Mouse (Mus musculus): ENCODE measurements at regions not wholly inside any gene's neighbourhood (a gene's known extent, or its start where the extent isn't known, plus 50 kb on each side); places are given as distances from the start of the nearest gene placed in this dataset.

GRCm38 (mm10) chr13:42546389-42546788 lies 134.0 kb upstream of the Phactr1 start:
- no peaks in the 10 kb centered on the region for H3K4me1 ChIP-seq (ENCODE audit: insufficient read depth, low read depth, low read length)
- 54% methylated on average over 4 of the region's 4 CpGs for whole genome bisulfite sequencing
- H3K9ac ChIP-seq (replicated peaks; ENCODE audit: low read depth): no peak overlapping the region
- TF ChIP-seq CTCF (IDR thresholded peaks at IDR 0.05): no peak
- TF ChIP-seq EP300 (IDR thresholded peaks at IDR 0.05): no peak
- H3K9me3 ChIP-seq (ENCODE audit: low read length): no peaks in the 10 kb centered on the region
- H3K27me3 ChIP-seq (replicated peaks; ENCODE audit: insufficient read depth, low read length): no peaks in the 10 kb centered on the region
- no peak for DNase-seq (ENCODE audit: low spot score)
- ATAC-seq: no peak
- no peak overlapping the region for H3K27ac ChIP-seq (ENCODE audit: low read length)
- no peak overlapping the region for H3K4me3 ChIP-seq (ENCODE audit: low read depth, low read length)
- no peaks in the 10 kb centered on the region for H3K36me3 ChIP-seq (ENCODE audit: insufficient read depth, low read length)
- H3K4me2 ChIP-seq (replicated peaks; ENCODE audit: low read depth, low read length): no peak overlapping the region

- no peaks in the 10 kb centered on the region for H3K9me3 ChIP-seq (ENCODE audit: low read length)
- no peak for TF ChIP-seq CTCF (IDR thresholded peaks at IDR 0.05)
- TF ChIP-seq EP300 (IDR thresholded peaks at IDR 0.05): no peak
- H3K27ac ChIP-seq (ENCODE audit: low read length): no peak overlapping the region
- H3K36me3 ChIP-seq (ENCODE audit: insufficient read depth, low read length): no peaks in the 10 kb centered on the region
- ATAC-seq (no peak), DNase-seq (ENCODE audit: low spot score) (no peak)
- H3K9ac ChIP-seq (replicated peaks; ENCODE audit: low read depth): no peak overlapping the region
- H3K4me1 ChIP-seq (ENCODE audit: insufficient read depth, low read depth, low read length): no peaks in the 10 kb centered on the region
- WGBS: 62% methylated on average over 10 of the region's 10 CpGs
- H3K4me2 ChIP-seq (replicated peaks; ENCODE audit: low read depth, low read length): no peak overlapping the region
- H3K27me3 ChIP-seq (replicated peaks; ENCODE audit: insufficient read depth, low read length): no peaks in the 10 kb centered on the region
- H3K4me3 ChIP-seq (ENCODE audit: low read depth, low read length): no peak overlapping the region
These were observed 133.6 kb upstream of the Phactr1 start for GRCm38 (mm10) chr13:42546851-42547250.

GRCm38 (mm10) chr13:42549021-42549559 lies 131.3 kb upstream of the Phactr1 start:
- Histone ChIP-seq H3K36me3 (ENCODE audit: insufficient read depth, low read length) (no peaks in the 10 kb centered on the region), H3K4me3 (ENCODE audit: low read depth, low read length) (no peak overlapping the region), H3K27me3 (replicated peaks; ENCODE audit: insufficient read depth, low read length) (no peaks in the 10 kb centered on the region), H3K27ac (ENCODE audit: low read length) (no peak overlapping the region), H3K4me2 (replicated peaks; ENCODE audit: low read depth, low read length) (no peak overlapping the region), H3K9me3 (ENCODE audit: low read length) (no peaks in the 10 kb centered on the region), H3K9ac (replicated peaks; ENCODE audit: low read depth) (no peak overlapping the region), H3K4me1 (ENCODE audit: insufficient read depth, low read depth, low read length) (no peaks in the 10 kb centered on the region)
- no peak for TF ChIP-seq CTCF (IDR thresholded peaks at IDR 0.05)
- peak; percentile 80 for TF ChIP-seq EP300 (IDR thresholded peaks at IDR 0.05)
- ATAC-seq (no peak), DNase-seq (ENCODE audit: low spot score) (peak; percentile 62)
- WGBS: 46% methylated on average over 5 of the region's 5 CpGs

- no peak for DNase-seq (ENCODE audit: low spot score)
- WGBS: 82% methylated on average over 4 of the region's 4 CpGs
- no peaks in the 10 kb centered on the region for H3K4me1 ChIP-seq (ENCODE audit: insufficient read depth, low read depth, low read length)
These were observed 125.5 kb upstream of the Phactr1 start for GRCm38 (mm10) chr13:42554961-42555360.

GRCm38 (mm10) chr13:42558526-42558925 lies 121.9 kb upstream of the Phactr1 start:
- H3K36me3 ChIP-seq (ENCODE audit: insufficient read depth, low read length): no peaks in the 10 kb centered on the region
- WGBS: 86% methylated on average over 3 of the region's 3 CpGs
- no peaks in the 10 kb centered on the region for H3K27me3 ChIP-seq (replicated peaks; ENCODE audit: insufficient read depth, low read length)
- H3K27ac ChIP-seq (ENCODE audit: low read length): no peak overlapping the region
- DNase-seq (ENCODE audit: low spot score) (no peak), ATAC-seq (no peak)
- H3K9ac ChIP-seq (replicated peaks; ENCODE audit: low read depth): no peak overlapping the region
- no peak overlapping the region for H3K4me3 ChIP-seq (ENCODE audit: low read depth, low read length)
- TF ChIP-seq CTCF (IDR thresholded peaks at IDR 0.05) (no peak), EP300 (IDR thresholded peaks at IDR 0.05) (no peak)
- no peaks in the 10 kb centered on the region for H3K9me3 ChIP-seq (ENCODE audit: low read length)
- H3K4me2 ChIP-seq (replicated peaks; ENCODE audit: low read depth, low read length): no peak overlapping the region
- H3K4me1 ChIP-seq (ENCODE audit: insufficient read depth, low read depth, low read length): no peaks in the 10 kb centered on the region

More at GRCm38 (mm10) chr13:42554961-42555360, 125.5 kb upstream of the Phactr1 start:
- Histone ChIP-seq H3K27me3 (replicated peaks; ENCODE audit: insufficient read depth, low read length) (no peaks in the 10 kb centered on the region), H3K36me3 (ENCODE audit: insufficient read depth, low read length) (no peaks in the 10 kb centered on the region), H3K4me3 (ENCODE audit: low read depth, low read length) (no peak overlapping the region), H3K27ac (ENCODE audit: low read length) (no peak overlapping the region), H3K9ac (replicated peaks; ENCODE audit: low read depth) (no peak overlapping the region), H3K4me2 (replicated peaks; ENCODE audit: low read depth, low read length) (no peak overlapping the region), H3K9me3 (ENCODE audit: low read length) (no peaks in the 10 kb centered on the region)
- no peak for ATAC-seq
- TF ChIP-seq CTCF (IDR thresholded peaks at IDR 0.05) (no peak), EP300 (IDR thresholded peaks at IDR 0.05) (no peak)

- Histone ChIP-seq H3K27ac (ENCODE audit: low read length) (no peak overlapping the region), H3K36me3 (ENCODE audit: insufficient read depth, low read length) (no peaks in the 10 kb centered on the region), H3K9ac (replicated peaks; ENCODE audit: low read depth) (no peak overlapping the region), H3K9me3 (ENCODE audit: low read length) (no peaks in the 10 kb centered on the region), H3K4me2 (replicated peaks; ENCODE audit: low read depth, low read length) (no peak overlapping the region), H3K27me3 (replicated peaks; ENCODE audit: insufficient read depth, low read length) (no peaks in the 10 kb centered on the region), H3K4me3 (ENCODE audit: low read depth, low read length) (no peak overlapping the region), H3K4me1 (ENCODE audit: insufficient read depth, low read depth, low read length) (no peaks in the 10 kb centered on the region)
- TF ChIP-seq EP300 (IDR thresholded peaks at IDR 0.05): no peak
- TF ChIP-seq CTCF (IDR thresholded peaks at IDR 0.05): no peak
- DNase-seq (ENCODE audit: low spot score): no peak
- ATAC-seq: no peak
- 51% methylated on average over 2 of the region's 2 CpGs for WGBS
These were observed 119.0 kb upstream of the Phactr1 start for GRCm38 (mm10) chr13:42561446-42561845.
